Mouse (Mus musculus): ENCODE measurements around the gene Ltv1. TPM values are rescaled to one million over a fixed set of nuclear protein-coding genes. Genes with fewer than 3 reads are reported as not detected.

Ltv1 gene
- total RNA-seq, 2 experiments from 2014 or later: 25.1 to 26.9 TPM

- no peak for DNase-seq
These were observed 59.1 kb downstream of the Ltv1 start for GRCm38 (mm10) chr10:13133850-13134249.

Other genes with a start within 250 kb of the Ltv1 start
- under 1 TPM; 0.24 to 0.28 TPM for gene Stx11, start 228.9 kb downstream of the Ltv1 start, total RNA-seq (2021)
- 1 to 10 TPM; 4.6 to 4.9 TPM for gene Sf3b5, start 187.8 kb downstream of the Ltv1 start, total RNA-seq (2021)
- gene Plagl1, start 132.7 kb downstream of the Ltv1 start, total RNA-seq (2021): 10 to 100 TPM in 1 of 2 experiments, 1 to 10 TPM in 1; 5.0 to 10.6 TPM
- not detected for gene Zc2hc1b, start 15.1 kb downstream of the Ltv1 start, total RNA-seq (2021)